Mouse (Mus musculus) intestine, embryonic 16.5 days (tissue): ENCODE results near the gene Rps6kc1. TPM values are rescaled to one million over a fixed set of nuclear protein-coding genes. Genes with fewer than 3 reads are reported as not detected.

Experiments used
- ATAC-seq: fragments of 200-750 bp; cut with Nextera tagmentation; 2 replicates; pipeline ENCODE4 v1.8.0; 2017; ENCODE audit warnings: moderate TSS enrichment, moderate library complexity
- H3K27ac ChIP-seq: fragments of 300-500 bp; sonication (generic); 2 replicates; pipeline ENCODE4 v1.5.1; 2014; ENCODE audit warnings: mild to moderate bottlenecking, low read length
- H3K27me3 ChIP-seq: fragments of 300-500 bp; sonication (generic); replicated peaks from 2 replicates; pipeline ENCODE4 v1.6.1; 2014; ENCODE audit warnings: low read length, control low read depth, mixed read lengths; ENCODE audit not compliant: control insufficient read depth, insufficient read depth
- H3K36me3 ChIP-seq: fragments of 300-500 bp; sonication (generic); 2 replicates; pipeline ENCODE4 v1.6.1; 2014; ENCODE audit warnings: low read length, control low read depth; ENCODE audit not compliant: control insufficient read depth, insufficient read depth
- H3K4me1 ChIP-seq: fragments of 300-500 bp; sonication (generic); 2 replicates; pipeline ENCODE4 v1.6.1; 2014; ENCODE audit warnings: low read length, control low read depth, mixed read lengths; ENCODE audit not compliant: control insufficient read depth, insufficient read depth
- H3K4me2 ChIP-seq: fragments of 300-500 bp; sonication (generic); 2 replicates; pipeline ENCODE4 v1.6.1; 2014; ENCODE audit warnings: low read depth, low read length, control low read depth
- H3K4me3 ChIP-seq: fragments of 300-500 bp; sonication (generic); 2 replicates; pipeline ENCODE4 v1.5.1; 2014; ENCODE audit warnings: mild to moderate bottlenecking, low read length
- H3K9ac ChIP-seq: fragments of 300-500 bp; sonication (generic); 2 replicates; pipeline ENCODE4 v1.6.1; 2014; ENCODE audit warnings: low read depth, low read length
- H3K9me3 ChIP-seq: fragments of 300-500 bp; sonication (generic); 2 replicates; pipeline ENCODE4 v1.6.1; 2016; ENCODE audit warnings: low read length, control low read depth; ENCODE audit not compliant: control insufficient read depth
- WGBS: fragments of 180-500 bp; shearing (Covaris S2); extraction: QIAGEN DNeasy Blood & Tissue Kit; methylation state at CpG from one replicate; pipeline ENCODE4 v1.1.7; 2014; 5-methylcytosine and 5-hydroxymethylcytosine counted together
- polyA plus RNA-seq: library from polyadenylated mRNA; unstranded; fragments of >200 nt; fragmentation: Nextera tagmentation; extraction: Ambion mirVana; gene quantifications from 2 replicates; pipeline ENCODE4 v1.2.1, GENCODE M21; 2015

Gene Rps6kc1
- polyA plus RNA-seq, 1 experiment from 2014 or later: 11.8 TPM

DNA sequence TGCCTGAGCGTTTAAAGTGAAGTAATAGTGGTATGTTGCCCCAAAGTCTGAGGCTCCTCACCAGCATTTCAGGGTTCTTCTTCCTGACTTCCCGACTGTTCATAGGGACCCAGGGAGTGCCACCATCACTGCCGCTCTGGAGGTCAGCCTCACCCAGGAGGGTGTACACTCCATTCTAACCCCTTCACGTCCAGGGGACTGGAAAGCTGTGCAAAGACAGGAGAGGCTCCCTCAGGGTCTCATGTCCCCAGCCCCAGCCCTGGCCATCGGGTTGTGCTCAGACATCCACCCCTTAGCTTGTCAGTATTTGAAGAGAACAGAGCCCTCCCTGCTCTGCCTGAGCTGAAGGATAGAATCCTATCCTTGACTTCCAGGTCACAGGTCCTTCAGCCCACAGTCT lies 248.8 kb downstream of the Rps6kc1 start:
- H3K4me1 ChIP-seq: 0 out of 2 replicates have a peak, but pooled peaks cover 2% of the 10 kb centered on the region
- H3K27me3 ChIP-seq: no peaks in the 10 kb centered on the region
- 73% methylated on average over 5 of the region's 5 CpGs for WGBS
- H3K27ac ChIP-seq: no peak overlapping the region
- no peak overlapping the region for H3K9ac ChIP-seq
- no peaks in the 10 kb centered on the region for H3K36me3 ChIP-seq
- H3K9me3 ChIP-seq: no peaks in the 10 kb centered on the region
- ATAC-seq: no peak
- H3K4me3 ChIP-seq: no peak overlapping the region
- no peak overlapping the region for H3K4me2 ChIP-seq

DNA sequence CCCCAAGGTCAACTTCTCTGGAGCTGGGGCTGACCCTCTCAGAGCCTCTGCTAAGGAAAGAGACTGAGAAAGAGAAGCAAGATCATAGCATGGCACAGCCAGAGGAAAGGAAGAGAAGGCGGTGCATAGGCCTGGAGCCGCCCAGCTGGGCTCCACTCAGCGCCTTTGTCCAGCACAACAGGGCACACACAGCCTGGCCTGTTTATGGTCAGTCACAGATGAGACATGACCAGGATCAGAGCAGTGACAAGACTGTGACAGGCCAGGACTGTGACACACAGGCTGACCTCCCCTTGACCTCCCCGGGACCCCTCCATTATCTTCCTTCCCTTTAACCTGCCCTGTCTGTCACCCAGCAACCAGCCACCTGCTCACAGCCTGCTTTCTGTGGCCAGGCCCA lies 249.8 kb downstream of the Rps6kc1 start:
- Histone ChIP-seq H3K9me3 (no peaks in the 10 kb centered on the region), H3K4me2 (no peak overlapping the region), H3K4me3 (no peak overlapping the region), H3K9ac (no peak overlapping the region), H3K36me3 (no peaks in the 10 kb centered on the region), H3K27ac (no peak overlapping the region), H3K4me1 (0 out of 2 replicates have a peak, but pooled peaks cover 2% of the 10 kb centered on the region), H3K27me3 (no peaks in the 10 kb centered on the region)
- no peak for ATAC-seq
- WGBS: 73% methylated on average over 4 of the region's 4 CpGs

DNA sequence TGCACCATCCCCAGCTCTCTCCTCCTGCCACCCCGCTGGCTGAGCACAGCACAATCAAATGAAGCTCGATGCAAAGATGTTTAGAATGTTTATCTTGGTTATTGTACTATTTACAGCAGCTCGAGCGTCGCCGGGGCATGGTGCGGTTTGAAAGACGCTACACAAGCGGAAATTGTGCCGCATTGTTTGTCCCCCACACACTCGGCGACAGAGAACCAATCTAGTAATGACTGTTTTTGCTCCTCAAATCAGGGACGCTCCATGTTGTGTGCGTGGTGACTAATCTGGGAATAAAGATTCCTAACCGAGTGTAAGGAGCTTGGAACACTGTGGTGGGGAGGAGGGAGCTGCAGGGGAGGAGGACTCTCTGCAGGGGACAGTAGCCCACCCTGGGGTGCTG lies 250.3 kb downstream of the Rps6kc1 start:
- 67% methylated on average over 15 of the region's 15 CpGs for WGBS
- Histone ChIP-seq H3K4me3 (no peak overlapping the region), H3K4me2 (no peak overlapping the region), H3K9me3 (no peaks in the 10 kb centered on the region), H3K4me1 (0 out of 2 replicates have a peak, but pooled peaks cover 2% of the 10 kb centered on the region), H3K9ac (no peak overlapping the region), H3K36me3 (no peaks in the 10 kb centered on the region), H3K27ac (no peak overlapping the region), H3K27me3 (no peaks in the 10 kb centered on the region)
- ATAC-seq: no peak

- no peaks in the 10 kb centered on the region for H3K36me3 ChIP-seq
- no peak overlapping the region for H3K9ac ChIP-seq
- 81% methylated on average over 17 of the region's 17 CpGs for WGBS
- H3K27ac ChIP-seq: no peak overlapping the region
- no peak for ATAC-seq
- H3K4me1 ChIP-seq: 0 out of 2 replicates have a peak, but pooled peaks cover 2% of the 10 kb centered on the region
- no peak overlapping the region for H3K4me3 ChIP-seq
- H3K4me2 ChIP-seq: no peak overlapping the region
- H3K27me3 ChIP-seq: no peaks in the 10 kb centered on the region
- H3K9me3 ChIP-seq: no peaks in the 10 kb centered on the region
Observed at GRCm38 (mm10) chr1:190659722-190660502, 251.7 kb downstream of the Rps6kc1 start.

GRCm38 (mm10) chr1:190658266-190658665 lies 253.3 kb downstream of the Rps6kc1 start:
- Histone ChIP-seq H3K36me3 (no peaks in the 10 kb centered on the region), H3K27me3 (no peaks in the 10 kb centered on the region), H3K27ac (no peak overlapping the region), H3K4me3 (no peak overlapping the region), H3K9me3 (no peaks in the 10 kb centered on the region), H3K4me2 (no peak overlapping the region), H3K4me1 (0 out of 2 replicates have a peak, but pooled peaks cover 2% of the 10 kb centered on the region), H3K9ac (no peak overlapping the region)
- ATAC-seq: no peak
- 91% methylated on average over 13 of the region's 13 CpGs for WGBS

- H3K4me2 ChIP-seq: no peak overlapping the region
- WGBS: 74% methylated on average over 9 of the region's 9 CpGs
- H3K9me3 ChIP-seq: no peaks in the 10 kb centered on the region
- H3K27ac ChIP-seq: no peak overlapping the region
- H3K9ac ChIP-seq: no peak overlapping the region
- no peak for ATAC-seq
- H3K4me3 ChIP-seq: no peak overlapping the region
- H3K27me3 ChIP-seq: no peaks in the 10 kb centered on the region
- H3K4me1 ChIP-seq: no peaks in the 10 kb centered on the region
- no peaks in the 10 kb centered on the region for H3K36me3 ChIP-seq
Observed at GRCm38 (mm10) chr1:190656089-190656488, 255.5 kb downstream of the Rps6kc1 start.

GRCm38 (mm10) chr1:190655651-190656050 lies 255.9 kb downstream of the Rps6kc1 start:
- Histone ChIP-seq H3K27ac (no peak overlapping the region), H3K4me1 (no peaks in the 10 kb centered on the region), H3K27me3 (no peaks in the 10 kb centered on the region), H3K9ac (no peak overlapping the region), H3K4me2 (no peak overlapping the region), H3K36me3 (no peaks in the 10 kb centered on the region), H3K9me3 (no peaks in the 10 kb centered on the region), H3K4me3 (no peak overlapping the region)
- ATAC-seq: no peak
- 88% methylated on average over 7 of the region's 7 CpGs for WGBS

DNA sequence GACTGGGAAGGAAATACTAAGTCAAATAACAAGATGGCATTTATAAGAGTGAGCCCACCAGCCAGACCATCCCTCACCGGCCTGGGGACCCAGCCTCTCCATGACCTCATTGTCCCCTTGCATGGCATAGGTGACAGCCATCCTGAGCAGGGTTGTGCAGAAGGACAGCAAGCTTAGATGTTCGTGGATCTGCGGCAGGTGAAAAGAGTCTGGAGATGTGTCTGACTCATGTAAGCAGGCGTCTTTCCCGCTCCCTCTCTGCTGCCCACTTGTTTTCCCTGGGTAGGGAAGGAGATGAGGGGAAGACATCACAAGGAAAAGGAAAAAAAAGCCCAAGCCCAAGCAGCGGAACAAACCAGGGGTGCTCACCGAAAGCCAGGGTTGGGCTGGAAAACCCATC lies 256.5 kb downstream of the Rps6kc1 start:
- ATAC-seq: no peak

DNA sequence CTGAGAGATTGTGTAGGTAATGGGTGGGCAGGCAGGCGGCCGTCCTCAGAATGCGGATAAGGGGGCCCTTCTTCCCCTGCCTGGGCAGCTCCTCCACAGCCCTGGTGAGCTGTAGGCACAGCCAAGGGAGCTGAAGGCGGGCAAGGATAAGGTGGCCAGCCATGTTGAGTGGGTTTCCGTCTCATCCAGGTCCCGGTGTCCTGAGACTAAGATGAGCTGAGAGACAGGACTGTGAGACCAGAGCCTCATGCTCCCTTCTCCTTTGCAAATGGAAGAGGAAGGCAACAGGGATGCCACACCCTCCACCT lies 256.9 kb downstream of the Rps6kc1 start:
- Histone ChIP-seq H3K9ac (no peak overlapping the region), H3K36me3 (no peaks in the 10 kb centered on the region), H3K4me1 (no peaks in the 10 kb centered on the region), H3K27me3 (no peaks in the 10 kb centered on the region), H3K27ac (no peak overlapping the region), H3K4me2 (no peak overlapping the region), H3K9me3 (no peaks in the 10 kb centered on the region), H3K4me3 (no peak overlapping the region)
- WGBS: 84% methylated on average over 6 of the region's 6 CpGs
- no peak for ATAC-seq

More for the DNA sequence above, 256.5 kb downstream of the Rps6kc1 start:
- H3K4me1 ChIP-seq: no peaks in the 10 kb centered on the region
- H3K4me3 ChIP-seq: no peak overlapping the region
- H3K36me3 ChIP-seq: no peaks in the 10 kb centered on the region
- WGBS: 87% methylated on average over 7 of the region's 7 CpGs
- no peaks in the 10 kb centered on the region for H3K9me3 ChIP-seq
- no peaks in the 10 kb centered on the region for H3K27me3 ChIP-seq
- H3K4me2 ChIP-seq: no peak overlapping the region
- H3K27ac ChIP-seq: no peak overlapping the region
- no peak overlapping the region for H3K9ac ChIP-seq
